Mouse (Mus musculus): Measurements from ENCODE around the gene Nutm1.

GRCm38 (mm10) chr2:112254675-112255515 is 4.2 kb downstream of the Nutm1 start:
- TF ChIP-seq POLR2A (IDR thresholded peaks at IDR 0.05; ENCODE audit: extremely low read depth, insufficient read depth, low read length): no peak
- TF ChIP-seq CTCF (IDR thresholded peaks at IDR 0.05; ENCODE audit: low read depth, low read length): no peak
